Mouse (Mus musculus) MEL (cell line): ENCODE measurements around the gene 4930404N11Rik. TPM values are rescaled to one million over a fixed set of nuclear protein-coding genes. Genes with fewer than 3 reads are reported as not detected.

Source experiments
- DNase-seq: peaks from one replicate; pipeline ENCODE4 v3.0.0; 2011; ENCODE audit warnings: low read depth, low spot score
- H3K27ac ChIP-seq: 2 replicates; pipeline ENCODE4 v1.5.1; 2012; ENCODE audit warnings: low read depth, mild to moderate bottlenecking, control low read depth, low read length, moderate library complexity; ENCODE audit not compliant: control insufficient read depth
- H3K27me3 ChIP-seq, 2 experiments: fragments of 150-350 bp in 1 of 2; sonication (generic) in 1 of 2; 2 replicates each; pipeline ENCODE4 v1.6.1; 2012; ENCODE audit warnings: low read length in 2 of 2, mild to moderate bottlenecking in 2 of 2, improper control_type of control experiment in 1 of 2, moderate library complexity in 1 of 2; ENCODE audit not compliant: insufficient read depth in 2 of 2, control insufficient read depth in 1 of 2
- H3K36me3 ChIP-seq, 2 experiments: 2 replicates each; pipeline ENCODE4 v1.6.1; 2012 to 2014; ENCODE audit warnings: low read length in 2 of 2, improper control_type of control experiment in 1 of 2, inconsistent platforms in 1 of 2, mild to moderate bottlenecking in 1 of 2; ENCODE audit not compliant: insufficient read depth in 2 of 2, control insufficient read depth in 1 of 2
- H3K4me1 ChIP-seq, 2 experiments: fragments of 150-350 bp in 1 of 2; sonication (generic) in 1 of 2; 2 replicates each; pipeline ENCODE4 v1.6.1; 2012; ENCODE audit warnings: low read length in 2 of 2, improper control_type of control experiment in 1 of 2, mild to moderate bottlenecking in 1 of 2; ENCODE audit not compliant: insufficient read depth in 2 of 2, control insufficient read depth in 1 of 2
- H3K4me3 ChIP-seq, 2 experiments: fragments of 150-350 bp in 1 of 2; sonication (generic) in 1 of 2; 2 replicates each; pipeline ENCODE4 v1.5.1; 2012; ENCODE audit warnings: low read depth in 2 of 2, low read length in 2 of 2, mild to moderate bottlenecking in 2 of 2, moderate library complexity in 2 of 2, control low read depth in 1 of 2, improper control_type of control experiment in 1 of 2; ENCODE audit not compliant: control insufficient read depth in 1 of 2, insufficient read depth in 1 of 2
- H3K79me2 ChIP-seq: 2 replicates; pipeline ENCODE4 v1.6.1; 2012; ENCODE audit warnings: mild to moderate bottlenecking, low read length, moderate library complexity; ENCODE audit not compliant: control insufficient read depth, poor library complexity, insufficient read depth
- H3K9ac ChIP-seq: 2 replicates; pipeline ENCODE4 v1.6.1; 2012; ENCODE audit warnings: low read depth, mild to moderate bottlenecking, control low read depth, low read length, moderate library complexity; ENCODE audit not compliant: control insufficient read depth, poor library complexity, severe bottlenecking
- H3K9me3 ChIP-seq: fragments of 150-350 bp; sonication (generic); replicated peaks from 2 replicates; pipeline ENCODE4 v1.6.1; 2012; ENCODE audit warnings: mild to moderate bottlenecking, low read length, improper control_type of control experiment, moderate library complexity; ENCODE audit not compliant: insufficient read depth
- BHLHE40 ChIP-seq: IDR thresholded peaks from 2 replicates; pipeline ENCODE4 v1.6.1; 2012; ENCODE audit warnings: low read depth, mild to moderate bottlenecking, inconsistent platforms, low read length, improper control_type of control experiment, borderline replicate concordance
- ELF1 ChIP-seq: IDR thresholded peaks from 2 replicates; pipeline ENCODE4 v1.6.1; 2014; ENCODE audit warnings: low read depth, mild to moderate bottlenecking, inconsistent platforms, low read length, improper control_type of control experiment, moderate library complexity
- EP300 ChIP-seq, 2 experiments: IDR thresholded peaks; 2 replicates each; pipeline ENCODE4 v1.6.1; 2011; ENCODE audit warnings: improper control_type of control experiment in 2 of 2, low read length in 2 of 2, low read depth in 1 of 2, mild to moderate bottlenecking in 1 of 2
- ETS1 ChIP-seq: IDR thresholded peaks from 2 replicates; pipeline ENCODE4 v1.6.1; 2012; ENCODE audit warnings: low read depth, mild to moderate bottlenecking, inconsistent platforms, low read length, improper control_type of control experiment, moderate library complexity
- GABPA ChIP-seq: IDR thresholded peaks from 2 replicates; pipeline ENCODE4 v1.6.1; 2012; ENCODE audit warnings: low read depth, mild to moderate bottlenecking, inconsistent platforms, low read length, improper control_type of control experiment, moderate library complexity
- JUND ChIP-seq: IDR thresholded peaks from 2 replicates; pipeline ENCODE4 v1.6.1; 2011; ENCODE audit warnings: low read depth, mild to moderate bottlenecking, improper control_type of control experiment, low read length
- KAT2A ChIP-seq: conservative IDR thresholded peaks from 2 replicates; pipeline ENCODE4 v1.6.1; 2012; ENCODE audit warnings: low read depth, low read length, improper control_type of control experiment, inconsistent platforms
- MAFK ChIP-seq: IDR thresholded peaks from 2 replicates; pipeline ENCODE4 v1.6.1; 2011; ENCODE audit warnings: low read depth, mild to moderate bottlenecking, low read length, improper control_type of control experiment, borderline replicate concordance
- MAX ChIP-seq: IDR thresholded peaks from 2 replicates; pipeline ENCODE4 v1.6.1; 2011; ENCODE audit warnings: low read length, improper control_type of control experiment
- MAZ ChIP-seq: IDR thresholded peaks from 2 replicates; pipeline ENCODE4 v1.6.1; 2012; ENCODE audit warnings: low read depth, mild to moderate bottlenecking, inconsistent platforms, low read length, improper control_type of control experiment
- MYB ChIP-seq: IDR thresholded peaks from 2 replicates; pipeline ENCODE4 v1.6.1; 2011; ENCODE audit warnings: mild to moderate bottlenecking, low read depth, low read length, improper control_type of control experiment
- MYC ChIP-seq: IDR thresholded peaks from 2 replicates; pipeline ENCODE4 v1.6.1; 2011; ENCODE audit warnings: low read depth, mild to moderate bottlenecking, low read length, improper control_type of control experiment, moderate library complexity
- POLR2AphosphoS5 ChIP-seq: IDR thresholded peaks from 2 replicates; pipeline ENCODE4 v1.6.1; 2012; ENCODE audit warnings: low read depth, borderline replicate concordance, mild to moderate bottlenecking, inconsistent platforms, low read length, moderate library complexity, mixed read lengths
- RAD21 ChIP-seq: IDR thresholded peaks from 2 replicates; pipeline ENCODE4 v1.6.1; 2011; ENCODE audit warnings: mild to moderate bottlenecking, low read depth, low read length, improper control_type of control experiment
- SMC3 ChIP-seq: IDR thresholded peaks from 2 replicates; pipeline ENCODE4 v1.6.1; 2011; ENCODE audit warnings: low read depth, low read length, improper control_type of control experiment
- UBTF ChIP-seq: IDR thresholded peaks from 2 replicates; pipeline ENCODE4 v1.6.1; 2012; ENCODE audit warnings: low read depth, mild to moderate bottlenecking, inconsistent platforms, low read length, improper control_type of control experiment, moderate library complexity, borderline replicate concordance; ENCODE audit not compliant: insufficient read depth
- USF1 ChIP-seq: IDR thresholded peaks from 2 replicates; pipeline ENCODE4 v1.6.1; 2014; ENCODE audit warnings: low read depth, mild to moderate bottlenecking, inconsistent platforms, low read length, improper control_type of control experiment, moderate library complexity
- USF2 ChIP-seq, 2 experiments: IDR thresholded peaks; 2 replicates each; pipeline ENCODE4 v1.6.1; 2011 to 2012; ENCODE audit warnings: improper control_type of control experiment in 2 of 2, low read length in 2 of 2, borderline replicate concordance in 1 of 2, inconsistent platforms in 1 of 2, low read depth in 1 of 2, mild to moderate bottlenecking in 1 of 2; ENCODE audit not compliant: insufficient read depth in 1 of 2
- ZMIZ1 ChIP-seq: IDR thresholded peaks from 2 replicates; pipeline ENCODE4 v1.6.1; 2012; ENCODE audit warnings: low read depth, mild to moderate bottlenecking, inconsistent platforms, low read length, improper control_type of control experiment, moderate library complexity
- ZNF384 ChIP-seq: IDR thresholded peaks from 2 replicates; pipeline ENCODE4 v1.6.1; 2012; ENCODE audit warnings: low read depth, mild to moderate bottlenecking, inconsistent platforms, low read length, improper control_type of control experiment
- polyA plus RNA-seq, 2 experiments: library from polyadenylated mRNA; stranded (reverse) in 1 of 2; unstranded in 1 of 2; fragments of >175 nt in 1 of 2; fragments of >200 nt in 1 of 2; gene quantifications; 2 replicates each; pipeline versions ENCODE4 v1.2.1 to v1.2.4; 2012; ENCODE audit warnings: low replicate concordance in 2 of 2, low read depth in 1 of 2; ENCODE audit not compliant: insufficient read length in 2 of 2, insufficient read depth in 1 of 2, missing spikeins in 1 of 2
- total RNA-seq: library from RNA; depleted of rRNA; stranded (reverse); fragments of 300-350 nt; gene quantifications from 2 replicates; pipeline ENCODE4 v1.2.3, GENCODE M21; 2012

The 4930404N11Rik gene
- total and polyA plus RNA-seq, 3 experiments: 3.1 to 12.1 TPM; not detected in 1

- Histone ChIP-seq H3K4me3 (no peak overlapping the region), H3K36me3 (peaks cover 0 to 3% of the 10 kb centered on the region in 2 experiments; a peak in 1 of 4 replicates), H3K27me3 (no peaks in the 10 kb centered on the region), H3K27ac (no peak overlapping the region), H3K9me3 (no peaks in the 10 kb centered on the region), H3K4me1 (peaks cover 0 to 5% of the 10 kb centered on the region in 2 experiments; a peak in 1 of 4 replicates), H3K9ac (no peak overlapping the region), H3K79me2 (peaks cover 3% of the 10 kb centered on the region; the same call in 1 of the 2 replicates)
- TF ChIP-seq USF2 (IDR thresholded peaks at IDR 0.05; ENCODE audit: borderline replicate concordance in 1 of 2, insufficient read depth in 1 of 2, low read depth in 1 of 2, low read length in 2 of 2) (no peak), MAX (no peak), MAZ (no peak), JUND (no peak), ELF1 (no peak), ZNF384 (no peak), KAT2A (no peak), ETS1 (no peak), ZMIZ1 (no peak; the same call in 1 of the 2 replicates), MYC (no peak), SMC3 (no peak), MAFK (no peak), GABPA (no peak), MYB (no peak), POLR2AphosphoS5 (no peak), BHLHE40 (no peak), UBTF (no peak), RAD21 (no peak), USF1 (no peak), EP300 (IDR thresholded peaks at IDR 0.05; ENCODE audit: low read depth in 1 of 2, low read length in 2 of 2) (no peak)
- no peak for DNase-seq
Measured at GRCm38 (mm10) chr10:81364666-81365065, 950 bp downstream of the 4930404N11Rik start.
